Mouse (Mus musculus) T-cell, adult 66 days (primary cell): ENCODE results near the gene Dusp9. TPM values are rescaled to one million over a fixed set of nuclear protein-coding genes. Genes with fewer than 3 reads are reported as not detected.

ENCODE experiments used
- total RNA-seq, 2 experiments: library from RNA; stranded (reverse); gene quantifications; 3 replicates in 1 of 2; 4 replicates in 1 of 2; pipeline ENCODE4 v1.2.4; 2023

The Dusp9 gene
- total RNA-seq = under 1 TPM; 0.38 to 0.41 TPM

GRCm38 (mm10) chrX:73639255-73639675, at the start of gene Dusp9:
Gene Dusp9 (plus strand): TSS chrX:73639419.

DNA sequence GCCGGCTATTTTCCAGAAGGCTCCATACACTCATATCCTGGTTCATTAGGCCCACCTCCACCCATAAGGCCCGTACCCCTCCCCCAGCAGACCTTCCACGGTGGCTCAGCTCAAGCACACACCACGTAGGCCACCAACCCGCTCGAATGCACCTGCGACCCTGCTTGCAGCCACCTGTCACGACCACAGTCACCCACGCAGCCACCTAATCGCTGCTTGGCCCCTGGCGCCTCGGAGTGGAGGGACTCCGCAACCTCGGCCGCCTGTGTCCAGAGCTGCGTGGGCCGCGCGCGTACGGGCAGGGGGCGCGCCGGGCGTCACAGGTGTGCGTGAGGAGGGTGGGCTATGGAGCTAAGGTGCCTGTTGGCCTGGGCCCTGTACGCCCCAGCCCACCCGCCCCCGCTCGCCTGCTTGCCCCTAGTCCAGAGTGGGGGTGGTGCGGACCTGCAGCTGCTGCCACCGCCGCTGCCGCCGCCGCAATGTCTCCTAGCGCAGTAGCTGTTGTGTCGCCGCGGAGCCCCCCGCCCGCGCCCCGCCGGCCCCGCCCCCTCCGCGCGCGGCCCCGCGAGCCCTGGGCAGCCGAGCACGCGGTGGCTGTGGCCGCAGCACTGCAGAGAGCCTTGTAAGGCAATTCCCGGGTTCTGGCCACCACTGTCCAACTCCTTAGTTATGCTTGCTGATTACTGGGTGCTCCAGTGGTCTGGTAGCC, 20.5 kb downstream of the Dusp9 start, which contains the start of gene Pnck:
Pnck (minus strand) TSS at position 543 of the 709 bp plus-strand sequence.

GRCm38 (mm10) chrX:73672879-73673618, 33.8 kb downstream of the Dusp9 start, which contains the start of gene Slc6a8:
Gene Slc6a8 (plus strand): TSS chrX:73673150.

Other genes with a start within 250 kb of the Dusp9 start
- not detected for gene Gm18336, start 240.7 kb upstream of the Dusp9 start, total RNA-seq
- not detected for gene Zfp92, start 228.3 kb upstream of the Dusp9 start, total RNA-seq
- not detected for gene Trex2, start 204.1 kb upstream of the Dusp9 start, total RNA-seq
- 10 to 100 TPM; 19.3 to 21.8 TPM for gene Haus7, start 180.4 kb upstream of the Dusp9 start, total RNA-seq
- not detected for gene Bgn, start 155.8 kb upstream of the Dusp9 start, total RNA-seq
- gene Atp2b3, start 136.3 kb upstream of the Dusp9 start, total RNA-seq = not detected
- under 1 TPM; 0.61 to 0.68 TPM for gene Pnck, start 20.7 kb downstream of the Dusp9 start, total RNA-seq
- gene Slc6a8, start 33.7 kb downstream of the Dusp9 start, total RNA-seq = 1 to 10 TPM; 1.5 to 3.8 TPM
- 100 to 1,000 TPM; 107 to 109 TPM for gene Bcap31, start 76.8 kb downstream of the Dusp9 start, total RNA-seq
- 10 to 100 TPM; 29.4 to 33.9 TPM for gene Abcd1, start 77.2 kb downstream of the Dusp9 start, total RNA-seq
- not detected for gene Plxnb3, start 117.7 kb downstream of the Dusp9 start, total RNA-seq
- gene Srpk3, start 135.0 kb downstream of the Dusp9 start, total RNA-seq = under 1 TPM in 1 of 2 experiments, not detected in 1; 0.64 TPM
- 100 to 1,000 TPM; 125 to 131 TPM for gene Idh3g, start 147.5 kb downstream of the Dusp9 start, total RNA-seq
- 100 to 1,000 TPM; 104 to 147 TPM for gene Ssr4, start 147.6 kb downstream of the Dusp9 start, total RNA-seq
- gene Pdzd4, start 185.6 kb downstream of the Dusp9 start, total RNA-seq = 1 to 10 TPM; 1.4 to 3.3 TPM